Mouse (Mus musculus) layer of hippocampus, adult 8-10 months (tissue): ENCODE results near the gene Acvr1b. TPM values are rescaled to one million over a fixed set of nuclear protein-coding genes. Genes with fewer than 3 reads are reported as not detected.

Experiments used
- DNase-seq, 2 experiments: peaks; one replicate each; pipeline ENCODE4 v3.0.0; 2022; ENCODE audit warnings: low spot score in 2 of 2
- total RNA-seq, 4 experiments: library from RNA; stranded (reverse); gene quantifications; 2 replicates each; pipeline ENCODE4 v1.2.4; 2022

The Acvr1b gene
- total RNA-seq: 10 to 100 TPM; 81.2 to 96.0 (median 85.4) TPM

DNA sequence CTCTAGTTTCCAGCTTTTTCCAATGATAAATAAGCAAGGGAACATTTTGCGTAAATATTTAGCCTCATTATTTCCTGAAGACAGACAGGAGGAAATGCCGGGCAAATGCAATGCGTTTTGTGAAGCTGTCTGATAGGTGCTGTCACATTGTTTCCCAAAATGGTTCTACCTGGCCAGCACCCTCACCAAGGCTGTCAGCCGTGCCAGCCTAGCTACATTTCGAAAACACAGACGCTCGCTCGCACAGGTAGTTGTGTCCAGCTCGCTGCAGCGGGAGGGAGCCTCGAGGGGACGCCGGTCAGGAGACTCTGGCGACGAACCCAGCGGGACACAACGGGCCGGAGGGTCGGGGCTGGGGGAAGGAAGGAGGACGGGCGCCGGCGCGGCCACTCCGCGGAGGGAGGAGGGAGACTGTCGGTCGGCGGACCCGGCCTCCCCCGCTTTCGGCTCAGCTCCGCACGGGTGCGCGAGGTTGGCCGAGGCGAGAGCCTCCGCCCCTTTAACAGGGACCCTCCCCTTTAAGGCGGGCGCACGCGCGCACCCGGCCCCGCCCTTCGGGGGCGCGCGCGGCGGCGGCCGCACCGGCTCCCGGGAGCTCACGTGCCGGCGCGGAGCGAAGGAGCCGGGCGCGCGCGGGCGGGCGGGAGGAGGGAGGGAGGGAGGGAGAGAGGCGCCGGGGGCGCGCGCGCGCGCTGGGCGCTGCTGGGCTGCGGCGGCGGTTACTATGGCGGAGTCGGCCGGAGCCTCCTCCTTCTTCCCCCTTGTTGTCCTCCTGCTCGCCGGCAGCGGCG is at the start of gene Acvr1b:
Acvr1b (plus strand) TSS at position 647 of the 791 bp plus-strand sequence.
- peak; percentile 77 to 80 for DNase-seq

DNA sequence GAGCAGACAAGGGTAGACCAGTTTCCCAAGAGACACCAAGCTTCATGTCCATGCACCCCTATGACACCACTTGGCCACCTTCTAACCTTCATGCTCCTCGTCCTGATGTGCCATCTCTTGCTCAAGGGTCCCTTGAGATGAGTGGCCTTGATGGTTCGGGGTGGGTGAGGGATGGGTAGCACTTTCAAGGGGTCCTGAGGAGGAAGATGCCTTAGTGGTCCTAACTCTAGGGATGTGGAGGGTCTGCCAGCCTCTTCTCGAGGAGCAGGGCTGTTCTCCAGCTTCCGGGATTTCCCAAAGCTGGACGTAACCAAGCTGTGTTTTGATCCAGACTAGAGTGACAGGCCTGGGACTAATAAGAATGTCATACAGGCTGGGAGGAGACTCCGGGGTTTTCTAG is 48.3 kb upstream of the Acvr1b start:
- no peak for DNase-seq

DNA sequence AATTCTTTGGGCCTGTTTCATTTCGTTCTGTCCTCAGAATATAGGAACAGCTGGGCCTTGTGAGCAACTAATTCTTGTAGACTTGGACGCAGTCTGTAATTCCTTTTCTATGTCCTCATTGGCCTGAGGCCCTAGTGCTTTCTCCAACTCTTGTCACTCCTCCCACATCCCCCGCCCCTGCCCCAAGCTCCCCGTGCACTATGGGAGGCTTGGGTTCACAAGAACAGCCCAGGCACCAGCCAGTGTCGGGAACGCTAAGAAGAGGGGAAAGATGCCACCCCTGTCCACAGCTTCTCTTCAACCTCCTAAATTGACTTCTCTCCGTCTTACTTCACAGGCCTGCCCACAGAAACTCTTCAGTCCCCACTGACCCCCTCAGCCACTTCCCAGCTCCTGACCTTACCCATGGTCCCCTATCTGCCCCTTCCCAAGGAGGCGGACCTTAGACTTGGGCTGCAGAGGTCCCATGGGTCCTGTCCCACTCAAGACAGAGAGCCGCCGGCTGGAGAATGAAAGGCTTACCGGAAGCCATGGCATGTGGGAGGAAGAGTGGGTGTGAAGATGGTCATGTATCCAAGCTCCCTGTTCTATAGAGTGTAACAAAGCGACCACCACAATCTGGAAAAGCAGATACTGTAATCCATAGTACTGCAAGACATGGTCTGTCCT is 46.9 kb upstream of the Acvr1b start:
- DNase-seq: no peak

DNA sequence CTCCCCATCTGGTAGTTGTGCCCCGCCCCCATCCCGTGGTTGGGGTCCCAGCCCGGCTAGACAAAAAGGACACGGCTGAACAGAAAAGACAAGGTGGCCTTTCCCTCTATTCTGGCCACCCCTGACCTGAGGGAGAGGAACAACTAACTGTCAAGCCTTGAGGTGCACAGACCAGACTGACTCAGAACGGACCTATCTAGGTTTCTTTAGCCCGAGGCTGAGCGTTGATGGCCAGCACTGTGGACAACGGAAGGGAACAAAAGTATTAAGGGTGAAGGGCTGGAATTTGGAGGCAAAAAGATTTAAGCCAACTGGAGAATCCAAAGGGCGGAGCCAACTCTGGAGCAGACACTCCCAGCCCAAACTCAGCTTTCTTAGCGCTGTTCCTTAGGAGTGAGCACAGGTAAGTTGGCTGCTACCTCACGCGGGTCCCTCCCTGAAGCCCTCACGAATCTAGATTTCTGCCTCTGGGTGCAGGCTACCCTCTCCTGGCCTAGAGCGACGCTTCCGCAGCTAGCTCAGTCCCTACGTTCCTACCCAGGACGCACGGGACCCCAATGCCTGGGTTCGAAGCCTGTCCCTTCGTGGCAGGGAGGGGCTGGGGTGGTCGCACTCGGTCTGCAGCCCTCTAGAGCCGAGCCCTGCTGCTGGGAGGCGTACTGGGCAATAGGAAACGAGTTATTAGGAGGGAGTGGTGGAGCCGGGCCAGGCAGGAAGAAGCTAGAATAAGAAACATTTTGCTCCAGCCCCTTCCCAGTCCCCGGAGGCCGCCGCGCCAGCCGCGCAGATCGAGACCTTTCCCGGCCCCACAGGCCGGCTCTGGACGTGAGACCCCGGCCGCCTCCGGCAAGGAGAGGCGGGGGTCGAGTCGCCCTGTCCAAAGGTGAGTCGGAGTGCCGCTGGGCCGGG is 45.4 kb upstream of the Acvr1b start, which contains the start of gene Acvrl1:
Acvrl1 (plus strand) TSS at position 342 of the 909 bp plus-strand sequence.
- no peak for DNase-seq

DNA sequence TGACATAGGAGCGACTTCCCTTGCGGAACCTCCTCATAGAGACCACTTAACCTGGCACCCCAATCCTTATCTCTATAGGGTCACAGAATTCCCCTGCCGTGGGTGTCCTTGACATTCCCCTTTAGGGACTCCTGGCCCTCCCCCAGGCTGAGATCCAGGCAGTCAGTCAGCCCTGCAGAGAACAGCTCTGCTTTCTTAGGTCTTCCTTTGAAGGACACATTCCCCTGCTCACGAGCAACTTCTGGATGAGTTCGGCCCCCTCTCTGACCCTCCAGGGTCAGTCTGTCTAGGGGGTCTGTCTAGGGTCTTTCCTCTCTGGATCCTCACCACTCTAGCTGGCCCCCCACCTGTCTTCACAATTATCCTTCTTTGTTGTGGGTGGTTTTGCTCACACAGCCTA is 44.5 kb upstream of the Acvr1b start:
- no peak for DNase-seq

DNA sequence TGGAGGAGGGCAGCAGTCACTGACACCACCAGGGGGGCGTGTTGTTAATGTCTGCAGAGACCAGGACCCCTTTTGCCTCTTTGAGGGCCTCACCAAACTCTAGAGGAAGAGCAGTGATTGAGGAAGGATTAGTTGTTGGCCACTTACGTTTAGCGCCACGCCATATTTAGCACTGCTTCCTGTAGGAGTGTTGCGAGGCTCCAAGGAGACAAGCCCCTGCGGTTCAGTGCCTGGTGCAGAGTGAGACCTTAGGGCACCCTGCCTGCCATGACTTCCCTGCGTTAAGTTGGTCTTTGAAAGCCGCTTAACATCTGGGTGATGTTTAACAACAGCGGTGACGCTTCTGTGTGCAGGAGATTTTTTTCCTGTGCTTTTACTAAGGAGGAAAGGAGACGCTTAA is 42.4 kb upstream of the Acvr1b start:
- no peak for DNase-seq

DNA sequence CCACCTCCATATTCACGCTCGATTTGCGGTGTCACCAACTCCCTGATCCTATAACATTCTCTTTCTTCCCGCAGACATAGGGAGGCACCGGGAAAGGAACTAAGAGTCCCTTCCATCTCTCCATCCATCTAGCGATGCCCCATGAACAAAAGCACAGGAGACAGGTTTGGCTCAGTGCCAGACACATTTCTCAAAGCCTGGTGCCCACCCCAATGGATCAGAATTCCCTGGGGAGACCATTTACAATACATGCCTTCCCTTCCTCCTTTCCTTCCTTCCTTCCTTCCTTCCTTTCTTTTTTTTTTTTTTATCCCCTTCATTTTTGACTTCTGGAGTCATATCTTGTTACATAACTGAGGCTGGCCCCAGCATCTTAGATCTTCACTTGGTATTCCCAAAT is 41.8 kb upstream of the Acvr1b start:
- DNase-seq: no peak

DNA sequence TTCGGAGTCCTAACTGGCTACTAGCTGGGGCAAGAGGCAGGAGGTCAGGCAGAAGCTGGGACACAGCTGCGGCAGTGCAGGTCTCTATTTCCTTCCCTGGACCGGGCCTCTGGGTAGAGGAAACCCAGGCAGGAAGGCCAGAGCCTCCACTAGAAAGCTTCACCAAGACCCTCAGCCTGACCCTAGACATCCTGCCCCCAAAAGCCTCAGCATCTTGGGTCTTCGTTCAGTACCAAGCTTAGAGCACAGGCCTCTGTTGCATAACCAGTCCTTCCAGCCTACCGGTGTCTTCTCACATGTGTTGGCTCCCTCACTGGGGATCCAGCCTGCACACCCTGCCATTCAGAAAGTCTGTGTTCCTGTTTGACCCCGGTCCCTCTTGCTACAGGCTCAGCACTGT is 41.1 kb upstream of the Acvr1b start:
- no peak for DNase-seq

DNA sequence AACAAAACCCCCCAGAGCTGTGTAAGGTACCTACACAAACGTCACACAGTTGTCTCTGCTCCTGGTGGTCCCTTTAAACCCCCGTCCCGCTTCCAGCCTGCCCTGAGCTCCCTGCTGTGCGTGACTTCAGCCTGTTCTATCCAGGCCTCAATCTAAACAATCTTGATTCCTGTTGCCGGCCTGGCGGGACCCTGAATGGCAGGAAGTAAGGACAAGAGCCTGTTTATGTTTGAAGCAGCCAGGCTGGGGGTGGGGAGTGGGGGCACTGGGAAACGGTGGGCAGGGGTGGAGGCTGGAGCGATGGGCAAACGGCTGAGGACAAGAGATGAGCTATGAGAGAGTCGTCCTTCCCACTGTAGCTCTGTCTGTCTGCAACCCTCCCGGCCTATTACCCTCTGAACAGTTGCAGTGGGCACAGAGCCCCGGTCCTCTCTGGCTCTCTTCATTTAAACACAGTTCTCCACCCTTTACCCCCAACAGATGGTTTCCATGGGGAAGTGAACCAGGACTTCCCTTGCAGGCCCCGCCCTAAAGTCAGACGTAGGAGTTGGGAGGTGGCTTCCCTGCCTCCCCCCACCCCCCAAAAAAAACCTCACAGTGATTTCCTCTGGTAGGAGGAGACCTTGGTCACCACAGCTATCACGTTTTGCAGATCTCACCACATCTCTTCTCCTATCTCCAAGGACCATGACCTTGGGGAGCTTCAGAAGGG is 39.7 kb upstream of the Acvr1b start:
- DNase-seq: no peak

DNA sequence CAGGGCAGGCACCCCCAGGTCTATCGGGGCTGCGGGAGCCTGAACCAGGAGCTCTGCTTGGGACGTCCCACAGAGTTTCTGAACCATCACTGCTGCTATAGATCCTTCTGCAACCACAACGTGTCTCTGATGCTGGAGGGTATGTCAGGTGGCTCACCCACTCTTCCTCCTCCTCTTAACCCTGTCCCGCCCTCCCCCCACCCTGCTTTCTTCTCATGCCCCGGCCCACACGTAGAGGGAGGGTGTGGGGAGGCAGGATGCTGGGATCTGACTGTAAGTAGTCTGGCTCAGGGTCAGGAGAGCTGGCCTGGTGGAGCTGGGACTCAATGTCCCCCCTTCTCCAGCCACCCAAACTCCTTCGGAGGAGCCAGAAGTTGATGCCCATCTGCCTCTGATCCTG is 38.5 kb upstream of the Acvr1b start:
- no peak for DNase-seq

DNA sequence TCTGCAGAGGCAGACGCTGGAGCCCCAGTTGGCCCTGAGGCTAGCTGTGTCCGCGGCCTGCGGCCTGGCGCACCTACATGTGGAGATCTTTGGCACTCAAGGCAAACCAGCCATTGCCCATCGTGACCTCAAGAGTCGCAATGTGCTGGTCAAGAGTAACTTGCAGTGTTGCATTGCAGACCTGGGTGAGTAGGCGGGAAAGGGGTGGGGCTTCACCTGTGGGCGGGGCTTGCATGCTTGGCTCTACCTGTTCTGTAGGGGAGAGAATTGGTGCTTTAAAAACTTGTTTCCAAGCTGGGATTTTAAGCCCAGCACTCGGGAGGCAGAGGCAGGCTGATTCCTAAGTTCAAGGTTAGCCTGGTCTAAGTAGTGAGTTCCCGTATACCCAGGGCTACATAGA is 36.4 kb upstream of the Acvr1b start:
- no peak for DNase-seq

DNA sequence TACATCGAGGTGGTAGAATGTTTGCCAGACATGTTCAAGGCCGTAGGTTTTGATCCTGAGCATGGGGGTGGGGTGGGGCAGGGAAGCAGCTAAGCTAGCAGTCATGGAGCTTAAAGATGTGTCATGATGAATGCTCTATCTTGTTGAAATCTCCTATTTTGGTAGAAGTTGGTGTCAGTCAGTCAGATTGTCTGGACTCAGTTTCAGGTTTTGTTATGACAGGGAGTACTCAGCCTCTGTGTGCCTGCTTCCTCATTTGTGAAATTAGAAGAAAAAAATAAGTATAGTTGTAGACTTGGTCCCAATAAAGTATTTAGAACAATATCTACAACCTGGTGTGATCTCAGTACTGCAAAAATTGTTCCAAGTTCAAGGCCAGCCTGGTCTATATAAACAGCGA is 35.2 kb upstream of the Acvr1b start:
- DNase-seq: no peak

DNA sequence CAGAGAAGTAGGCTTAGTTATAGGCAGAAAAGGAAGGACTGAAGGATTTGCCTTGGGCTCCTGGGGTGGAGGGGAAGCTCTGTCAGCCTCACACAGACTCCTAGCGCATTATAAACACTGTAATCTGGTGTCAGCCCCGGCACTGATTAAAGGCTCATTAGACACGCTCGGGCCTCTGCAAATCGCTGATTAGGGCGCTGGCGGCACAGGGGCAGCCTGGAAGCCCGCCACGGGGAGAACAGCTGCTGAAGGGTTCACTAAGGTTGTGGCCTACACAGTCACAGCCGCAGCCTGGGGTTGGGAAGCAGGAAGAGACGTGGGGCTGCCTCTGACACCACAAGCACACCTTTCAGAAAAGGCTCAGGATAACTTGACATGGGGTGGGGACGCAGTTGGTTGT is 34.0 kb upstream of the Acvr1b start:
- DNase-seq: no peak

DNA sequence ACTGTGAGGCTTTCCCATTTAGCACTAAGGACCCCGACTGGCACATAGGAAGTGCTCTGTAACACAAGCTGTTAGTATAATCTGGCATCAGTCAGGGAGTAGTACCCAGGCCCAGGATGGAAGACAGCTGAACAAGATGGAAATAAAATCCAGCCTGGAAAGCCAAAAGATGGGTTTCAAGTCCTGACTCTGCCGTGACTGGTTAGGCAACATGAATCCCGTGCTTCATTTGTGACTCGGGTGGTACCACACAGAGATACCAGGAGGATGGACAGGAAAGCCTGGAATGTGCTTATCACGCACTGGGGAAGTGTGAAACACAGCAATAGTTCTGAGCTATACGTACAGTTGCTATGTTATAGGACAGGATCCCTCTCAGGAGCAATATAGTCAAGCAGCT is 33.3 kb upstream of the Acvr1b start:
- no peak for DNase-seq

DNA sequence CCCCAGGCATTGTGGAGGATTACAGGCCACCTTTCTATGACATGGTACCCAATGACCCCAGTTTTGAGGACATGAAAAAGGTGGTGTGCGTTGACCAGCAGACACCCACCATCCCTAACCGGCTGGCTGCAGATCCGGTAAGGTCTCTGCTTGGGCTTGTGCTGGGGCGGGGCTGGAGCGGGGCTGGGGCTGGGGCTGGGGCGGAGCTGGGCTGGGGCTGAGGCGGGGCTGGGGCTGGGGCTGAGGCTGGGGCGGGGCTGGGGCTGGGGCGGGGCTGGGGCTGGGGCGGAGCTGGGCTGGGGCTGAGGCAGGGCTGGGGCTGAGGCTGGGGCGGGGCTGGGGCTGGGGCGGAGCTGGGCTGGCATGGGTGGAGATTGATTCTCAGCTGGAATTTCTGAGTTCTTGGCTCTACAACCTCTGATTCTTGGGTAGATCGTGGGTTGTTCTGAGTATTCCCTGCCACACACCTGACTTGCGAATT is 32.8 kb upstream of the Acvr1b start:
- DNase-seq: no peak

DNA sequence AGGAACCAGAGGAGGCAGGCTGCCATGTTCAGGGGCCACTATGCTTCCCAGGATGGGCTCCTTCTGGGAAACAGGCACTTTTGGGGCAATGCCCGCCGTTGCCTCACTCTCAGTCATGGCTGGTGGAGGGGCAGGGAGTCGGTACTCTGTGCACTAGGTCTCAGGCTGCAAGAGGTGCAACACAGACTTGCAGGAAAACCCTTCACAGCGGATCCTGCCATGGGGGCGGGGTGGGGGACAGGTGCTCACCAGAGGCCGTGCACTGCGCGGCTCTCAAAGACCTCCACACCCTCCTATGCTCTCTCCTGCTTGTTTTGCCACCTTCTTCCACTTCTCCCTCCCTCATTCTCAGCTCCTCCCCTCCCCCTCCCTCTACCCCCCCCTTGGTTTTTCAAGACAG is 31.2 kb upstream of the Acvr1b start:
- no peak for DNase-seq

DNA sequence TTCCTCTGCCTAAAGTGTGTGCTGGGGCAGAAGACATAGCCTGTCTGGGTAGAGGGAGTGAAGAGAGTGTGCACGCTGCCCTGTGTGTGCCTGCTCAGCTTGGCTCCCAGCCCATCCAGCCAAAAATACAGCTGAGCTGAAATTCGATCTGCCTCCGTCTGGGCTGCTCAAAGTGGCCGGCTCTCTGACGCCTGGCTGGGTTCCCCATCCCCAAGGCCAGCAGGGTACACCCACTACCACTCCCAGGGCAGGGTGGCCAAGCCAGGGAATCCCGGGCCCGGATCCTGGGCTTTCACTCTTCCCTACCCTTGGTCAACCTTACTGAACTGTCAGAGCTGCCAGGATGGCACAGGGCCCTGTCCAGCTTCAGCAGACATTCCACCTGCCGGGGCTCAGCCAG is 30.4 kb upstream of the Acvr1b start:
- no peak for DNase-seq

DNA sequence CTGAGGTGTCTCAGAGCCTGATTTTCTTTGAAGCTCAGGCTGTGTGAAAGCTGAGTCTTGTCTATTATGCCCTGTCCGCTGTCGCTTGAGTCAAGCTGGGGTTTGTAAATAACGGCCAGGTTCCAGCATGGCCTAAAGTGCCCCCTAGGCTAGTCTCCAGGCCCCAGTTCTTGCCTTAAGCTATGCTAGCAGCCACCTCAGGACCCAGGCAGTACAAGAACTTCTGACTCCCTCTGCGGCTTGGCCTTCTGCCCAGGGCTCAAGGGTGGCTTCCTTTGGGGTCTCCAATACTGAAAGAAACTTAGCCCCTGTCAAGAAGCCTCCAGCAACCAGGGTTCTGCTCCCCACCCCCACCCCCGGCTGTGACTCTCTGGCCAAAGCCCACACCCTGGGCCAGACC is 29.7 kb upstream of the Acvr1b start:
- DNase-seq: no peak

DNA sequence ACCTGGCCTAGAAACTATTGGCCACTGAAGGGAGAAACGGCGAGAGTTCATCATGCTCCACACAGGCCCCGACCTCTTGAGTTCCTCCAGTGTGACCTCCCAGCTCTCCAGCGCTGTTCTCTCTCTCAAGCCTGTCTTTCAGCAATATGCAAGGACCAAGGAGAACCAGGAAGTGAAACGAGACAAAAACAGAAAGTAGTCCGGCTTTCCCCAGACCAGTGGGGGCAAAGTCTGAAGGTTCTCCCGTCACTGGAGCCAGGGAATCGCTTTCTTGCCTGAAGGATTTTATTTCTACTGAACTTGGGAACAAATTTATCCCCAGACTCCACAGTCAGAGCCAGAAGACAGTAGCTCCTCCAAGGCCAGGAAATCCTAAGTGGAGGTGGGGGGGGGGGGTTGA is 29.1 kb upstream of the Acvr1b start:
- DNase-seq: no peak

DNA sequence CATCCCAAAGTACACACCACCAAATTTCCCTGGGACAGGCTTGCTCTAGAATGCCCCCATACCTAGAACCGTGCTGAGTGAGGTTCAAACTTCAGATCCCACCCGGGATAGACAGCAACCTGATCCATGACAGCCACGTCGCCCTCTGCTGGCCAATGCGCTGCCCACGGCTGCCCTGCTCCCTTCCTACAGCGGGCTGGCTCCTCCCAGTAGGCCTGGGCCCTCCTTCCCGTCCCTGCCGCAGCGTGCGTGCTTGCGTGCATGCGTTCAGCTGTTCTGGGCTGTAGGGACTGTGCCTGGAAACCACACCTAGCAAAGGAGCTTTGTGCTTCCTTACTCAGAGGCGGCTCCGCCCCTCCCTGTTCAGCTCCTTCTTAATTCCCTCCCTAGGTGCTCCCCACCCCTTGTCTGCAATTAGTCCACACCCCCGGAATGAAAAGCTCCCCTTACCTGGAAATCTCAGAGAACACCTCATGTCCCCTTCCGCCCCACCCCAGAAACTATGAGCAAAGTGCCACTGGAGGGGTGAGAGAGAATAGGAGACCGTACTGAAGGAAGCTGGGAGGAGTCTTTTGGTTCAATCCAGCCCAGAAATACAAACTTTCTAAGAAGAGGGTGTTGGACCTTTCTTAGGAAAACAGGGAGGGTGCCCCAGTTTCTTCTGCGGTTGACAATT is 28.3 kb upstream of the Acvr1b start:
- peak; percentile 90 to 92 for DNase-seq
